Mouse (Mus musculus) kidney, postnatal 36 days (tissue): ENCODE results near the gene Flad1.

Source experiments
- DNase-seq, 2 experiments: peaks; one replicate each; pipeline ENCODE4 v3.0.0; 2021 to 2022; ENCODE audit warnings: mixed read lengths in 2 of 2

Gene Flad1

DNA sequence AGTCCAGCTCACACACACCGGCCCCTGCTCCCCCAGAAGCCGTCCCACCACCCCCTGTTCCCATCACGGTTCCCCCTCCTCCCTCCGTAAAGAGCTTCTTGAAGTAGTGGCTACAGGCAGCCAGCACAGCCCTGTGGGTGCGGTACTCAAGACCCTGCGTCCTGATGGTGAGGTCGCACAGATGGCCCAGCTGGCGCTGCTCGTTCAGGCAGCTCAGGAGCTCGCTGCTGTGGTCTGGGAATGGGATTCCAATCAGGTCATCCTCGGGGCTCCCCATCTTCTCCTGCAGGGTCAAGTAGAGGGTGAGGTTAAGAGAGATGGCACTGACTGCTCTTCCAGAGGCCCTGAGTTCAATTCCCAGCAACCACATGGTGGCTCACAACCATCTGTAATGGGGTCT lies 30.4 kb downstream of the Flad1 start:
- DNase-seq: no peak

- no peak for DNase-seq
These were observed 31.0 kb downstream of the Flad1 start for GRCm38 (mm10) chr3:89380711-89381110.

GRCm38 (mm10) chr3:89380291-89380690 lies 31.4 kb downstream of the Flad1 start:
- no peak for DNase-seq

- peak in 1 of 2 experiments; percentile 18 for DNase-seq
These were observed 32.1 kb downstream of the Flad1 start for GRCm38 (mm10) chr3:89379388-89380131.

- peak; percentile 74 to 80 for DNase-seq
These were observed 33.1 kb downstream of the Flad1 start for GRCm38 (mm10) chr3:89378394-89379067.

DNA sequence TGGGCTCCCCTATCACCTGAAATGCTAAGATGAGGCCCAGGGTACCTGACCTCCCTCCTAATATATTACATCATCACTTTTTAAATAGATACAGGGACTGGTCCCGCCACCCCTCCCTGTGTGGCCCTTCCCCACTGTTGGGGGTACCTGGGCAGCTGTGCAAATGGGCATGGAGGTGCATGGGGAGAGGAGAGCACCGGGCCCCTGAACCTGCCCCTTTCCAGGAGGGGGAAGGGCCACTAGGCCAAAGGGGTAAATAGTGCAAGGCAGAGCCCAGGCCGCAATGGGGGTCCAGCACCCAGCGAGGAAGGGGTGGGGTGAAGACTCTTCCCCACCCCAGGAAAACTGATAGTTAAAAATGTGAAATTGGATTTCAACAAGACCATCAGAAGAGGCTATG lies 33.8 kb downstream of the Flad1 start:
- no peak for DNase-seq

DNA sequence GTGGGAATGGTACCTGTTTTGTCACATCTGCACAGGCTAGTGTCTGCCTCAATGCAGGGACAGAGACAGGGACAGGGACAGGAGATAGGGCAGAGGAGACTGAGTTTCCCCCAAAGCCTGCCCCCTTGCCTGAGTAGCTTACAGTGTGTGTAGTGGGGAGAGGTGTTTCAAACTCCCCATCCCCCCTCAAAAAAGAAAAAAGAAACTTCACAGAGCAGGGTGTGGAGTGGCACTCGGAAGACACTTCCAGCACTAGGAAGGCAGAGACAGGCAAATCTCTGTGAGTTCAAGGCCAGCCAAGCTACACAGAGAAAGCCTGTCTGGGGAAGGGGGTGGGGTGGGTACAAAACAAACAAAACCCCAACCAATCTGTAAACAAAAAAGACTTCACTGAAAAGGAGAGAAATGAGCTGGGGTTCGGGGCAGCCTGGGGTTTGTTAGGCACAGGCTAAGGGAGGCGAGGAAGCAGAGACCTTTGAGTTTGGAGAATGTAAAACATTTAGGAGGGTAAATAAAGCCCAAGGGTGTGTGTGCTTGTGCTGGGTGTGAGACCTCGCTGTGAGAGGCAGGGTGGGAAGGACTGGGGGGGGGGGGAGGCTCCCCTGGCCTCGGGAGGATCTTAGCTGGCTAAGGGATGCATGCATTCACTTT lies 38.0 kb downstream of the Flad1 start:
- no peak for DNase-seq

GRCm38 (mm10) chr3:89367338-89367737 lies 44.3 kb downstream of the Flad1 start:
- peak in 1 of 2 experiments; percentile 46 for DNase-seq

GRCm38 (mm10) chr3:89365486-89366414 lies 45.9 kb downstream of the Flad1 start:
- no peak for DNase-seq

- DNase-seq: no peak
These were observed 46.6 kb downstream of the Flad1 start, which contains the start of gene Dcst1 for GRCm38 (mm10) chr3:89365153-89365485. TSS of gene Dcst1 (minus strand) at chr3:89365253.

DNA sequence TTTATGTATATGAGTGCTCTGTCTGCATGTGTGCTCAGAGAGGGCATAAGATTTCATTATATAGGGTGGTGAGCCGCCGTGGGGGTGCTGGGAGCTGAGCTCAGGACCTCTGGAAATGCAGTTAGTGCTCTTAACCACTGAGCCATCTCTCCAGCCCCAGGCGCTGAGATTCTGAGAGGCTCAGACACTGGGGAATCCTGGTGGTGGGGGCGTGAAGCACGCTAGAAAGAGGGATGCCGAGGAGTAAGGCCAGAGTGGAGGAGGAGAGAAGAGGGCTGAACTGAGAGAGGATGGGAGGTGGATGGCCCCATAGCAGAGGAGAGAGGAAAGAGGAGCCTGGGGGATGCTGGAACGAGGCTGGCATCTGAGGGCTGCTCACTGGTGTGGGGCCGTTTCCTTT lies 47.0 kb downstream of the Flad1 start:
- DNase-seq: no peak

GRCm38 (mm10) chr3:89361675-89362074 lies 50.0 kb downstream of the Flad1 start, which contains the start of gene Dcst2:
TSS of gene Dcst2 (plus strand) at chr3:89361975.
- DNase-seq: no peak

- no peak for DNase-seq
These were observed 51.4 kb downstream of the Flad1 start for GRCm38 (mm10) chr3:89360237-89360636.

DNA sequence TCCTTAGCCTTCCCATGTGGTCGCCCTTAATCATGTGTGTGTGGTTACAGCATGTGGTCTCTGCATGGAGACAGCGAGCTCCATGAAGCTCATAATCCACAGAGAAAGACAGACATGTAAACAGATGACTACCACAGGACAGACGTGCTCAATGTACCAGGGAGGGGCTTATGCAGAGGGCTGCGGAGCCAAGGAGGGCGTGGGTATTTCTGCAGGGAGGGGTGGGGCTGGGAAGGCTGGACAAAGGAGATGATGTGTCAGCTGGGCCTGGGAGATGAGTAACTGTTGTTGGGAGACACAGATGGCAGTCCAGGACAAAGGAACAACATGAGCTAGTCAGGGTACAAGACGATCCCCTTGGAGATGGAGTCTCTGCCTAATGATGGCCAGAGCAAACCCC lies 52.0 kb downstream of the Flad1 start:
- no peak for DNase-seq

GRCm38 (mm10) chr3:89356029-89356428 lies 55.6 kb downstream of the Flad1 start:
- no peak for DNase-seq

GRCm38 (mm10) chr3:89355512-89355902 lies 56.2 kb downstream of the Flad1 start:
- DNase-seq: peak; percentile 67 to 70

GRCm38 (mm10) chr3:89354816-89355511 lies 56.7 kb downstream of the Flad1 start:
- peak; percentile 93 to 95 for DNase-seq

DNA sequence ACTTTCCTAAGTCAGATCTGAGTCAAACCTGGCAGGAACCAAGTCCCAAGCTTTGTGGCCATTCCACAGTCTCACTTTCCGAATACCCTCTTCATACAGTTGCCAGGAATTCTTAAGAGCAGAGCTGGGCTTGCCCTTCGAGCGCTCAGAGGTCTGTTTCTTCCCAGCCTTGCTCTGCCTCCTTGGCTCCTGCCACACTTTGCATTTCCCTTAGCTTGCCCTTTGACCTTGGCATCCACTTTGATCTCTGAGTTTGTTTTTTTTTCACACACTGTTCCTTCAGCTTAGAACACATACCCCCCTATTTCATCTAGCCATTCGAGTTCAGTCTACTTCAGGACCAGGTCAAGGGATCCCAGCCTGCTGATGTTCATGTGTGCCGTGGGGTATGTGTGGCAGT lies 60.4 kb downstream of the Flad1 start:
- peak; percentile 70 to 78 for DNase-seq
